Mouse (Mus musculus) liver (tissue): ENCODE results near the gene Plscr3.
"Not testable (repeated sequence)": the region's sequence is repeated elsewhere in the genome, so short reads cannot be mapped to it uniquely, and the experiment has no call there.

Experiments used
- DNase-seq: peaks from one replicate; pipeline ENCODE4 v3.0.0-alpha.2; 2020; ENCODE audit warnings: mixed read lengths

Gene Plscr3

GRCm38 (mm10) chr11:69833554-69833953, 12.6 kb upstream of the Plscr3 start:
- DNase-seq: no peak

- DNase-seq: peak; percentile 79
Measured at GRCm38 (mm10) chr11:69834001-69834549, 12.1 kb upstream of the Plscr3 start.

GRCm38 (mm10) chr11:69835326-69835965, 10.7 kb upstream of the Plscr3 start:
- DNase-seq: no peak

GRCm38 (mm10) chr11:69835966-69836335, 10.2 kb upstream of the Plscr3 start:
- no peak for DNase-seq

- peak; percentile 33 for DNase-seq
Measured at GRCm38 (mm10) chr11:69836703-69837576, 9.2 kb upstream of the Plscr3 start.

GRCm38 (mm10) chr11:69837604-69837951, 8.6 kb upstream of the Plscr3 start, which contains the start of gene Nlgn2:
TSS of gene Nlgn2 (minus strand) at chr11:69837784.
- no peak for DNase-seq

- peak; percentile 95 for DNase-seq
Measured at GRCm38 (mm10) chr11:69837952-69838713, 8.0 kb upstream of the Plscr3 start, which contains the start of gene Tmem256. TSS of gene Tmem256 (plus strand) at chr11:69838514.

- peak; percentile 45 for DNase-seq
Measured at GRCm38 (mm10) chr11:69838714-69839104, 7.5 kb upstream of the Plscr3 start.

GRCm38 (mm10) chr11:69846738-69847688, 837 bp downstream of the Plscr3 start:
- peak; percentile 85 for DNase-seq

- DNase-seq: no peak
Measured at GRCm38 (mm10) chr11:69848021-69848420, 1.8 kb downstream of the Plscr3 start.

GRCm38 (mm10) chr11:69849128-69849527, 3.0 kb downstream of the Plscr3 start:
- DNase-seq: no peak

GRCm38 (mm10) chr11:69849884-69850283, 3.7 kb downstream of the Plscr3 start:
- DNase-seq: no peak

GRCm38 (mm10) chr11:69850754-69851153, 4.6 kb downstream of the Plscr3 start:
- DNase-seq: no peak

GRCm38 (mm10) chr11:69853994-69854393, 7.8 kb downstream of the Plscr3 start:
- peak; percentile 93 for DNase-seq

- DNase-seq: no peak
Measured at GRCm38 (mm10) chr11:69854680-69855079, 8.5 kb downstream of the Plscr3 start.

- DNase-seq: peak; percentile 85
Measured at GRCm38 (mm10) chr11:69855347-69855746, 9.2 kb downstream of the Plscr3 start.

GRCm38 (mm10) chr11:69858113-69858998, 12.2 kb downstream of the Plscr3 start, which contains the start of gene Tnk1:
TSS of gene Tnk1 (minus strand) at chr11:69858730.
- DNase-seq: no peak

GRCm38 (mm10) chr11:69863729-69864128, 17.6 kb downstream of the Plscr3 start:
- not testable (repeated sequence) for DNase-seq

GRCm38 (mm10) chr11:69864138-69864860, 18.1 kb downstream of the Plscr3 start:
- DNase-seq: peak; percentile 58

GRCm38 (mm10) chr11:69865561-69865960, 19.4 kb downstream of the Plscr3 start:
- no peak for DNase-seq
